Mouse (Mus musculus) limb, embryonic 12.5 days (tissue): ENCODE data around the gene Arhgef5. TPM values are rescaled to one million over a fixed set of nuclear protein-coding genes. Genes with fewer than 3 reads are reported as not detected.

Experiments used
- ATAC-seq: fragments of 200-750 bp; cut with Nextera tagmentation; 2 replicates; pipeline ENCODE4 v1.8.0; 2017; ENCODE audit warnings: low read depth, moderate TSS enrichment; ENCODE audit not compliant: insufficient number of reproducible peaks, insufficient read depth, low FRiP score, low TSS enrichment
- H3K27ac ChIP-seq: fragments of 300-500 bp; sonication (generic); 2 replicates; pipeline ENCODE4 v1.5.1; 2016; ENCODE audit warnings: mild to moderate bottlenecking, moderate library complexity
- H3K27me3 ChIP-seq: fragments of 300-500 bp; sonication (generic); 2 replicates; pipeline ENCODE4 v1.6.1; 2016; ENCODE audit warnings: mild to moderate bottlenecking, moderate library complexity
- H3K36me3 ChIP-seq: fragments of 300-500 bp; sonication (generic); 2 replicates; pipeline ENCODE4 v1.6.1; 2016; ENCODE audit warnings: mild to moderate bottlenecking, moderate library complexity
- H3K4me1 ChIP-seq: fragments of 300-500 bp; sonication (generic); replicated peaks from 2 replicates; pipeline ENCODE4 v1.6.1; 2016
- H3K4me2 ChIP-seq: fragments of 300-500 bp; sonication (generic); 2 replicates; pipeline ENCODE4 v1.6.1; 2016; ENCODE audit warnings: mild to moderate bottlenecking, moderate library complexity
- H3K4me3 ChIP-seq: fragments of 300-500 bp; sonication (generic); replicated peaks from 2 replicates; pipeline ENCODE4 v1.5.1; 2016; ENCODE audit warnings: mild to moderate bottlenecking
- H3K9ac ChIP-seq: fragments of 300-500 bp; sonication (generic); replicated peaks from 2 replicates; pipeline ENCODE4 v1.6.1; 2016; ENCODE audit warnings: mild to moderate bottlenecking, moderate library complexity
- H3K9me3 ChIP-seq: fragments of 300-500 bp; sonication (generic); 2 replicates; pipeline ENCODE4 v1.6.1; 2016; ENCODE audit warnings: mild to moderate bottlenecking, moderate library complexity
- WGBS: fragments of 180-500 bp; shearing (Covaris S2); methylation state at CpG from one replicate; pipeline ENCODE4 v1.1.7; 2016; 5-methylcytosine and 5-hydroxymethylcytosine counted together
- polyA plus RNA-seq: library from polyadenylated mRNA; unstranded; fragments of >200 nt; fragmentation: Nextera tagmentation; extraction: Ambion mirVana; gene quantifications from 2 replicates; pipeline ENCODE4 v1.2.1, GENCODE M21; 2016

The Arhgef5 gene
- polyA plus RNA-seq, 1 experiment from 2014 or later, result 7.4 TPM

DNA sequence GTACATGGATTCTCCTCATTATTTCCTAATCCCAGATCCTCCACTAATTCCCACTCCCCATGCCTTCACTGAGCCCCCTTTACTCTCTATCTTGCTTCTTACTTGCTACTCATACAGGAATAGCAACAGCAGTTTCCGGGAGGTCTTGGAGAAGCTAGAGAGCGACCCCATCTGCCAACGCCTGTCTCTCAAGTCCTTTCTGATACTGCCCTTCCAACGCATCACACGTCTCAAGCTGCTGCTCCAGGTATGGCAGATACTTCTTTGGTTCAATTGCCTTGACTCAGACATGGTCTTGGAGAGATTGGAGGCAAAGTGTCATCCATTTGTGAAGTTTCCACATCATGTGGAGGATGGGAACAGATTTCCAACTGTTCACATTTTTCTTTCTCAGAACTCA, 15.1 kb downstream of the Arhgef5 start:
- H3K9ac ChIP-seq, result no peak overlapping the region
- H3K4me1 ChIP-seq, result no peaks in the 10 kb centered on the region
- WGBS, result 93% methylated on average over 5 of the region's 5 CpGs
- no peak overlapping the region for H3K4me3 ChIP-seq
- H3K4me2 ChIP-seq, result no peak overlapping the region
- ATAC-seq, result no peak
- H3K27me3 ChIP-seq, result no peaks in the 10 kb centered on the region
- peaks cover 28% of the 10 kb centered on the region; the same call in 1 of the 2 replicates for H3K36me3 ChIP-seq
- H3K27ac ChIP-seq, result no peak overlapping the region
- H3K9me3 ChIP-seq, result no peaks in the 10 kb centered on the region

DNA sequence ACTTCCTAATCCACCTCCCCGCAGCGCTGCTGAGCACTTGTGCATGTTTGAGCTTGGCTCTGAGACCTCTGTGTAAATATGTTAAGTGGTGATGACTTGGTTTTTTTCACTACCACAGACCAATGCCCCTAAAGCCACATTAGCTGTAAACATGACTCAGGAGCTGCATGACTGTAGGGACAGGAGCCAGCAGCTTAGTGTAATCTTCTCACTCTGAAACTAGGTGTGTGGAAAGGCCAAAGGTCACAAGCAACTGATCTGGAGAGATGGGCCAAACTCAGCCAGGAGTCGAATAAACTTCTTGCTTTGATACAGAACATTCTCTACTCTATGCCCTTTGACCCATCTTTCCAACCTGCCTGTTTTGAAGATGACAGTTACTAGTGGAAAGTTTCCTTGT, 26.7 kb downstream of the Arhgef5 start:
- Histone ChIP-seq H3K9ac (no peak overlapping the region), H3K4me2 (no peak overlapping the region), H3K27ac (no peak overlapping the region), H3K4me1 (no peaks in the 10 kb centered on the region), H3K9me3 (no peaks in the 10 kb centered on the region), H3K27me3 (no peaks in the 10 kb centered on the region), H3K4me3 (no peak overlapping the region), H3K36me3 (peaks cover 20% of the 10 kb centered on the region; the same call in 1 of the 2 replicates)
- WGBS, result 82% methylated on average over 3 of the region's 3 CpGs
- no peak for ATAC-seq

DNA sequence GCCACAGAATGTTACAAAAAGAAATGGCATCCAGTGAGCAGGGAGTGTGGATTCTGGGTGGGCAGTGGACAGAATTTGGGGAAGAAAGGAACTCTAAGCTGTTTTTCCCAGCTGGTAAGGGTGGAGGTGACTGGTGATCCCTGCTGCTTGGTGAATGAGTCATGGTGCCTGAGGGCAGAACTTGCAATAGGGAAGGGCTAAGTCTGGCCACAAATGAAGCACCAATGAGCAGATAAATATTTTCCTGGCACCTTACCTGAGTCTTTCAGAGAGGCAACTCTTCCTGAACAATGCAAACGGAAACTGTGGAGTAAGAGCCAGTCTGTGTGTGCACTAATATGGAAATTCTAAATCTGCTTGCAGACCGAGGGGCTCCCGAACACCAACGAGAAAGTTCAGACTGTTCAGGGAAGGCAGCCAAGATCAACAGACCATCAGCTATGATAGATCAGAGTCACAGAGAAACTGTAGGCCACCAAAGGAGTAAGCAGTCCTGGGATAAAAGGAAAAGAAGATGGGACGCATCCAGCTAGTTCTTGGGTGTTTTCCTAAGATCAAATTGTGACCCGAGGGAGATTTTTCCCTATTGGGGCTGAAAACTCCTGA, 27.2 kb downstream of the Arhgef5 start:
- no peaks in the 10 kb centered on the region for H3K4me1 ChIP-seq
- 88% methylated on average over 6 of the region's 6 CpGs for WGBS

DNA sequence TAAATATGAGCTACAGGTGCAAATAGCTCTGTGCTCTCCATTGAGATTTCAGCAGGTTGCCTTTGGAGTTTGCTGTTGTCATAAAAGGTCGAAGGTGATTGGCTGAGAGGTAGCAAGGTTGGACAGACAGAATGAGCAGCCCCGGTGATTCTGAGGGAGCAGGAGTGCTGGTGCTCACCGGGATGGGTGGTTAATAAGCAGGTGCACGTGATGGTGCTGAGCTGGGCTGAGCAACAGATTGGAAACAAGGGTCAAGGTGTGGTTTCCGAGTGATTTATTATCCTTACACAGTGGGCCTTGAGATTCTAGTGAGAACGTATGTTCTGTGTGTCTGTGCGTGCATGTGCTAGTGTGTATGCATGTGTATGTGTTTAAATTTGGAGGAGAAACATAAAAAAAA, 27.8 kb downstream of the Arhgef5 start:
- no peak overlapping the region for H3K4me3 ChIP-seq
- no peaks in the 10 kb centered on the region; the same call in 1 of the 2 replicates for H3K4me1 ChIP-seq
- no peak overlapping the region for H3K4me2 ChIP-seq
- no peaks in the 10 kb centered on the region for H3K27me3 ChIP-seq
- no peaks in the 10 kb centered on the region for H3K9me3 ChIP-seq
- WGBS, result 77% methylated on average over 7 of the region's 7 CpGs
- peaks cover 12% of the 10 kb centered on the region; the same call in 1 of the 2 replicates for H3K36me3 ChIP-seq
- no peak for ATAC-seq
- H3K27ac ChIP-seq, result no peak overlapping the region
- no peak overlapping the region for H3K9ac ChIP-seq

More for the DNA sequence above, 27.2 kb downstream of the Arhgef5 start:
- no peak for ATAC-seq
- no peak overlapping the region for H3K4me2 ChIP-seq
- H3K27ac ChIP-seq, result no peak overlapping the region
- no peaks in the 10 kb centered on the region for H3K27me3 ChIP-seq
- no peaks in the 10 kb centered on the region for H3K9me3 ChIP-seq
- H3K4me3 ChIP-seq, result no peak overlapping the region
- no peak overlapping the region for H3K9ac ChIP-seq
- H3K36me3 ChIP-seq, result peaks cover 18% of the 10 kb centered on the region; the same call in 1 of the 2 replicates

DNA sequence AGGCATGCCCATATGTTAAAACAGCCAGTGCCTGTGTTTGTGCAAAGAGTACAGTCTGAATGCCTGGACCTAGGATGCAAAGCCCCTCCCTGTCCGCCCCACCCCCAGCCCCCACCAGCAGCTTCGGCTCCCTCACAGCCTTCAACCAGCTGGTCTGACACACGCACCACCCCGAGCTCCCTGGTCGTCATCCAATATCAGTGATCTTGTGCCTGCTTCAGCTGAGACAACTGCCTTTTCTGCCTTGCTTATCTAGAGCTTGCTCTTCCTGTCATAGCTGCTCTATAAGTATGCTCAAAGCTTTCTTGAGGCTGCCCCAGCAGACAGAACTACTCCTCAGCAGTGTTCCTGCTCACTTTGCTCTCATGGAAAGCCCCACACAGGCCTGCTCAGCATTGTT, 30.5 kb downstream of the Arhgef5 start:
- Histone ChIP-seq H3K36me3 (no peaks in the 10 kb centered on the region), H3K27ac (no peak overlapping the region), H3K9me3 (no peaks in the 10 kb centered on the region), H3K9ac (no peak overlapping the region), H3K4me1 (no peaks in the 10 kb centered on the region; the same call in 1 of the 2 replicates), H3K4me3 (no peak overlapping the region), H3K27me3 (no peaks in the 10 kb centered on the region), H3K4me2 (no peak overlapping the region)
- 41% methylated on average over 5 of the region's 5 CpGs for WGBS
- ATAC-seq, result no peak

DNA sequence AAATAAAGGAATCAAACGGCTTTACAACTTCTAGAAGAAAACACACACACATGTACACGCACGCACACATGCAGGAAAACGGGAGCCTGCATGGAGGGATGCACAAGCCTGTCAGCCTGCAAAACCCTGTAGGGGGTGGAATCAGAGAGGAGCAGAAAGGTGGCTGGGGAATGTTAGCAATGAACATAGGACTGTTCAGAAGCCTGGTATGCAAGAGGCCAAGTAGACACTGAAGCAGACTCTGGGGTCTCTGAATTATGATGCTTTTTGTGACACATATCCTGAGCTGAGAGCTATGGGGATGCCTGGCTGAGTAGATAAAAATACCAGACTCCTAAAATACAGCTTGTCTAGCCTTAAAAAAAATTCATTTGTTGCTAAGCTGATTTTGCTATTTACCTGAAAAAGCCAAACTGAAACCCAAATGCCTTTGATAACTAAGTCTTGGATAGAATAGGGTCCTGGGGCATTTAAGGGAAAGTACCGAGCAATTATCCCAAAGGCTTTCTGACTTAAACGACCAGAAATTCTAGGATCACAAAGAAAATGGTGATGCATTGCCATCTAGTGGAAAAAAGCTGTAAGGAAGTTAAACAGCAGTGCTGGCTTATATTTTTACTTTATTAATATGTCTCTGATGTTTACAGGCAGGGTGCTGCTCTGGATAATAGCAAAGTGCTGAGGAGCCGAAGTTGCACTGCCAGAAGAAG, 31.6 kb downstream of the Arhgef5 start:
- Histone ChIP-seq H3K27ac (no peak overlapping the region), H3K4me3 (no peak overlapping the region), H3K9me3 (no peaks in the 10 kb centered on the region), H3K36me3 (no peaks in the 10 kb centered on the region), H3K27me3 (no peaks in the 10 kb centered on the region), H3K4me1 (no peaks in the 10 kb centered on the region; the same call in 1 of the 2 replicates), H3K9ac (no peak overlapping the region), H3K4me2 (no peak overlapping the region)
- 45% methylated on average over 7 of the region's 7 CpGs for WGBS
- ATAC-seq, result peak; percentile 47; the same call in 1 of the 2 replicates

DNA sequence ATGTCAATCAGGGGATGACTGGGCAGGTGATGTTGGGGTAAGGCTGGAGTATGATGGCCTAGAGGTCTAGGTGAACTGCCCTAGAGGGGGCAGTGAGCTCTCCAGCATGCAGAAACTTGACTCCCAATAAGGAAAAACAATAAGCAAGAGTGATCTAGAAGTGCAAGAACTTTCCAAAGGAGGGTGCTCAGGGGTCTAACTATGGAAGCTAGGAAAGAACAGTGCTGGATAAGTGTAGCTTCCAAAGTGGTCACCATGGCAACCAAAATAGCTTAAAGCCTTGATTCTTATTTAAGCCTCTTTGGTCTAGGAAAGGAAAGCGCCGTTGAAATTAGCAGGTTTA, 32.1 kb downstream of the Arhgef5 start:
- H3K27me3 ChIP-seq, result no peaks in the 10 kb centered on the region
- no peak overlapping the region for H3K4me2 ChIP-seq
- no peaks in the 10 kb centered on the region; the same call in 1 of the 2 replicates for H3K4me1 ChIP-seq
- 0 out of 2 replicates have a peak, but pooled peaks have one; percentile 26 for ATAC-seq
- WGBS, result 51% methylated on average over 2 of the region's 2 CpGs
- no peak overlapping the region for H3K27ac ChIP-seq
- no peak overlapping the region for H3K4me3 ChIP-seq
- H3K9ac ChIP-seq, result no peak overlapping the region
- H3K9me3 ChIP-seq, result no peaks in the 10 kb centered on the region
- no peaks in the 10 kb centered on the region for H3K36me3 ChIP-seq

DNA sequence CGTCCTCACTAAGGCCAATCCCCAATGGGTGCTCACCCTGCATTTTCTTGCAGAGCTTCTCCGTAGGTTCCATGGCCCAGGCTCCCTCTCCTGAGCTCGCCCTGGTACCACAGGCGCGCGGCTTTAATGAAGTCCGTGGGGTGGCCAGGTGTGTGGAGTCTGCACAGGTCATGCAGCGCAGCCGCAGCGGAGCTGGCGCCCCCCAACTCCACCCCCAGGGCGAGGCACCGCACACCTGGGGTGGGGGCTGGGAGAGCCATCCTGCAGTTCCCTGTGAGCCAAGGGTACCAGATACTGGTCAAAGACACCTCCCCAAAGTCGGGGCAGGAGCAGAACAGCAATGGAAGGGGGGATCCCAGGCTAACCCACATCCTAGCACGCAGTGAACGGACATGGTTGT, 44.1 kb downstream of the Arhgef5 start, which contains the start of gene Nobox:
TSS of gene Nobox (minus strand) at position 101 of the 400 bp plus-strand sequence.
- H3K36me3 ChIP-seq, result no peaks in the 10 kb centered on the region
- ATAC-seq, result no peak
- no peak within 1 kb of the TSS for H3K9ac ChIP-seq
- WGBS, result 59% methylated on average over 16 of the region's 16 CpGs
- no peak within 1 kb of the TSS for H3K4me2 ChIP-seq
- H3K4me1 ChIP-seq, result no peaks in the 10 kb centered on the region
- H3K27ac ChIP-seq, result no peak within 1 kb of the TSS
- no peak within 1 kb of the TSS for H3K4me3 ChIP-seq
- no peaks in the 10 kb centered on the region for H3K9me3 ChIP-seq
- no peaks in the 10 kb centered on the region for H3K27me3 ChIP-seq

DNA sequence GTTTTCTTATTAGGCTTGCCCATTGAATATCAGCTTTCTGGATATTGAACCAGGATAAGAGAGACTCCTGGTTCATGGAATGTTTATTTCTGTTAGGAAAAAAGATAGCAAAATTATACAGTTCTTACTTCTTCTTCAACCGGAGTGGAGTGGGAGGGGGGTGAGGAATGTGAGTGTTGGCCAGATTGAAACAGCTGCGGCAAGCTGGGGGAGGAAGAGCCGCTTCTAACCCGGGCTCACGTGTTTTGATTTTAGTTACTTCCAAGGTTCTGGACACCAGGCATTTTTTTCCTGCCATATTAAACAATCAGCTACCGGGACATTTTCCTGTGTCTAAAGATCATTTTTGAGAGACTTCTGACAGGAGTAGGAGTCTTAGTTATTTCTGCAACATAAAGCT, 44.7 kb downstream of the Arhgef5 start:
- Histone ChIP-seq H3K27ac (no peak overlapping the region), H3K4me3 (no peak overlapping the region), H3K9me3 (no peaks in the 10 kb centered on the region), H3K36me3 (no peaks in the 10 kb centered on the region), H3K4me1 (no peaks in the 10 kb centered on the region), H3K27me3 (no peaks in the 10 kb centered on the region), H3K9ac (no peak overlapping the region), H3K4me2 (no peak overlapping the region)
- 67% methylated on average over 6 of the region's 6 CpGs for WGBS
- no peak for ATAC-seq

DNA sequence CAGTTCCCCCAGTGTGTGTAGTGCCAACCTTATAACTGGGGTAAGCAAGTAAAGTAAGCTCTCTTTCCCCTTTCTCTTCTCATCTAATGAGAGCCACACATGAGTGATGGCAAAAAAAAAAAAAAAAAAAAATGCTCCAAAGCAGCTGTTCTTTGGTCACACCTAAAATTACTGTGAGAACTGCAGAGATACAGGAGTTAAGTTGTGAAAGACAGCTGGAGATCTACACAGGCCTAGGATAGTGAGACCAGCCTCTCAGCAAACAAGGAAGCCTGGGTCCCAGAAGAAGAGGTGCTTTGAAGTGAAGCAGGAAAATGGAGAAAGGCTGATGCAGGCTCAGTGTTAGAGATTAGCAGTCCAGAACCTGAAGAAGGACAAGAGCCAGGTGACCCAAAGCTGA, 47.2 kb downstream of the Arhgef5 start:
- no peak overlapping the region for H3K27ac ChIP-seq
- no peak overlapping the region for H3K4me3 ChIP-seq
- ATAC-seq, result no peak
- no peak overlapping the region for H3K4me2 ChIP-seq
- H3K9me3 ChIP-seq, result no peaks in the 10 kb centered on the region
- H3K9ac ChIP-seq, result no peak overlapping the region
- no peaks in the 10 kb centered on the region for H3K36me3 ChIP-seq
- H3K4me1 ChIP-seq, result no peaks in the 10 kb centered on the region
- no peaks in the 10 kb centered on the region for H3K27me3 ChIP-seq

DNA sequence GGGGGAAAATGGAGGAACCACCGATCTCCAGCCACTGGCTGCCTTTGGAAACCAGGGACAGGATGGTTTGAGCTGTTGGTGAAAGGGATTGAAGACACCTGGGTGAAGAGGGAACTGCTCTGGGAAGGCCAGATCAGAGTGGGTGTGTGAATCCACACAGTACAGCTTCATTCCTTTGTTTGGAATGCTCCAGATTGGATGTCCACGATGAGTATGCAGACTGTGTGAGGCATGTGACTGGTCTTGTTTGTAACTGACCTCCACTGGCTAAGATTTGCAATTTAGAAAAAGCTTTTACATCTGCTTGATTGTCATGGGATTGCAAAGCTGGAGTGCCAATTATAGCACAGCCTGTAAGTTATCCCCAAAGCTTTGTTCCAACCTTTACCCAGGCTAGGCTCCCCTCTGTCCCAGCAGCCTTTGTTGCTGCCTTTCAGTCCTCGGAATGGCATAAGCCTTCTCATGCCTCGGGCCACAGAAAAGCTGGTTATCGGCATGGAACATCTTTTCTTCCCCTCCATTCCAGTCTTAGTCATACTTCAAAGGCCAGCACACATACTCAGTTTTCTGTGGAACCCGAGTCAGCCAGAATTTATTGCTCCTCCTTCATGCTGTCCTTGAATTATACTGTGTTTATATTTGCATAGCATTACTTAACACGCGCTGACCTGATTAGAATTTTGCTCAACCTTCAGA, 47.7 kb downstream of the Arhgef5 start:
- WGBS, result 82% methylated on average over 8 of the region's 8 CpGs
- Histone ChIP-seq H3K4me2 (no peak overlapping the region), H3K27ac (no peak overlapping the region), H3K9ac (no peak overlapping the region), H3K27me3 (no peaks in the 10 kb centered on the region), H3K4me3 (no peak overlapping the region), H3K9me3 (no peaks in the 10 kb centered on the region), H3K4me1 (no peaks in the 10 kb centered on the region), H3K36me3 (no peaks in the 10 kb centered on the region)
- ATAC-seq, result no peak
